Mouse (Mus musculus) mouse embryonic stem cell (cell line): ENCODE data around the gene Asb17.

Experiments used
- in situ Hi-C, 2 experiments: fragments of 300-500 bp; cut with MboI; formaldehyde crosslinking; loops; 1 replicate in 1 of 2; 3 replicates in 1 of 2; pipeline ENCODE4 v1.14.3; 2019 to 2020; ENCODE audit warnings: low sequenced_read_pairs in 2 of 2, low pct_unique_long_range_greater_than_20kb in 1 of 2, mixed read lengths in 1 of 2; ENCODE audit not compliant: unreplicated experiment in 1 of 2

The Asb17 gene

GRCm38 (mm10) chr3:153864636-153865429, 20.8 kb downstream of the Asb17 start:
- in situ Hi-C loops, result no loop called here

GRCm38 (mm10) chr3:153867149-153868136, 23.4 kb downstream of the Asb17 start:
- in situ Hi-C loops, result no loop called here

DNA sequence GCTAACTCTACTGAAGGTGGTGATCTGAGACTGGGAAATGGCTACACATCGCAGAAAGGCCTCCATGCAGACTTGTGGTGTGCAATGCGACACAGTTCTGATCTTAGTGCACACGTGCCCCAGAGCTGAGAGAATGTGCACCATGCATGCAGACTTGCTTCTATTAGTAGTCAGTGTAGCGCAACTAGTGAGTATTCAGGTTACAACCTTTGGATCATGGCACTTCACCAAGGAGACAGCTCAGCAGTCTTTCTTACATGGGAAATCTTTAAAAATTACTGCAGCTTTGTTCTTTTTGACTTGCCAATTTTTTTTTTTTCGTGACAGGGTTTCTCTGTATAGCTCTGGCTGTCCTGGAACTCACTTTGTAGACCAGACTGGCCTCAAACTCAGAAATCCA, 27.4 kb downstream of the Asb17 start:
- in situ Hi-C loops, result no loop called here

DNA sequence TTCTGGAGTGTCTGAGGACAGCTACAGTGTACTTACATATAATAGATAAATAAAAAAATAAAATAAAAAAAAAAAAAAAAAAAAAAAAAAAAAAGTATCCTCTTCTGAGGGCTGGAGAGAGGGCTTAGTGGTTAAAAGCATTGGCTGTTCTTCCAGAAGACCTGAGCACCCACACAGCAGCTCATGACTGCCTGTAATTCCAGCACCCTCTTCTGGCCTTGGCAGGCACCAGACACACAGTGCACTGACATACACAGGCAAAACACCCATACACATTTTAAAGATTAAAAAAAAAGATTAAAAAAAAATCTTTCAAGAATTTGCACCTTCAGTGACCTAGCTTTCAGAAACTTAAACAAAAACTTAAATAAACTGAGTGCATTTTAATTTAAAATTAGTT, 42.3 kb downstream of the Asb17 start:
- in situ Hi-C loops, result no loop called here

GRCm38 (mm10) chr3:153888141-153888540, 44.1 kb downstream of the Asb17 start:
- in situ Hi-C loops, result no loop called here

DNA sequence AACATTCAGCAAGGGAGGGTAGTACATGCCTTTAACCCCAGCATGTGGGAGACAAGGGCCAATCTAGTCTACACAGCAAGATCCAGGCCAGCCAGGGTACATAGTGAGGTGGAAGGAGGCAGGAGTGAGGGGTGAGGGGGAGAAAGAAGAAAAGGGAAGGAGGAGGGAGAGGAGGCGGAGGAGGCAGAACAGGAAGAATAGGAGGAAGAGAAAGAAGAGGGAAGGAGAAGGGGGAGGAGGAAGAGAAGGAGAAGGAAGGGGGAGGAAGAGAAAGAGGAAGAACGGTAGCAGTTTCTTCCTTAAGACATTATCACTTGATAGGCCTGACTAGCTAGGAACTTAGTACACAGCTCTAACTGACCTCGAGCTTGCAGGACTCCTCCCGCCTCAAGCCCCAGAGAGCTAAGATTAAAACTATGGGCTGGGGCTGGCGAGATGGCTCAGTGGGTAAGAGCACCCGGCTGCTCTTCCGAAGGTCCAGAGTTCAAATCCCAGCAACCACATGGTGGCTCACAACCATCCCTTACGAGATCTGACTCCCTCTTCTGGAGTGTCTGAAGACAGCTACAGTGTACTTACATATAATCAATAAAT, 45.3 kb downstream of the Asb17 start:
- in situ Hi-C loops, result no loop called here

DNA sequence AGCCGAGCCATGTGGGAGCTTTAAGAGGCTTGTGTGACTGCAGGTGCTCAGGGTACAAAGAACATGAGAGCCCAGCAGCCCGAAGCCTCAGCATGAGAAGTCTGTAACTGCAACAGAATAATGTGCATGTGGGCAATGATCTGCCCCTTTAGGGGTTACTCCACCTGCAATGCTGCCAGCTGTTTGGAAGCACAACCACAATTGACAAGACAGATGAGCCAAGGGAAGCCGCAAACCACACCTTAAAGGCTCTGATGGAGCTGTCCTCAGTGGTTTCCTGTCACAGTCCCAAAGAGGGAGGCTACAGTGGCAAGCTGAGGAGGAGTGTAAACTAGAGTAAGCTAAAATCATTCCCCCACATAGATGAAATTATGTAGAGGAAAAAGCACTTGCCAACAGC, 51.4 kb downstream of the Asb17 start:
- in situ Hi-C loops, result no loop called here

DNA sequence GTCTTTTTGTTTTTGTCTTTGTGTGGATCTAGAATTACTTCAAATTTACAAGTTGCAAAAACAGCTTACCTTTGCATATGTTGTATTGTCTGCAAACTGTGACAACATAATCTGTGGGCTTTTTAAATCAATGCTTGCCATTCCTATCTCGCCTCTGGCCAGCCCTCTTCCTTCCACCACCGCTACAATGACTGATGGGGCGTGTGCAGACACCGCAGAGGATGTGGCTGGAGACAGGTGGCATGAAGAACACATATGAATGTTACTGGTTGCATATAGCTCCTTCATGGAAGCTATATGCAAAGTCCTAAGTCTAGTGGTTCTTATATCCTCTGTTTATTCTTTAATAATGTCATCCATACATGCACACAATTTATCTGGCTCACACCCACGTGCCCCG, 53.2 kb downstream of the Asb17 start:
- in situ Hi-C loops, result no loop called here

GRCm38 (mm10) chr3:153901904-153902303, 57.9 kb downstream of the Asb17 start:
- in situ Hi-C loops, result no loop called here

DNA sequence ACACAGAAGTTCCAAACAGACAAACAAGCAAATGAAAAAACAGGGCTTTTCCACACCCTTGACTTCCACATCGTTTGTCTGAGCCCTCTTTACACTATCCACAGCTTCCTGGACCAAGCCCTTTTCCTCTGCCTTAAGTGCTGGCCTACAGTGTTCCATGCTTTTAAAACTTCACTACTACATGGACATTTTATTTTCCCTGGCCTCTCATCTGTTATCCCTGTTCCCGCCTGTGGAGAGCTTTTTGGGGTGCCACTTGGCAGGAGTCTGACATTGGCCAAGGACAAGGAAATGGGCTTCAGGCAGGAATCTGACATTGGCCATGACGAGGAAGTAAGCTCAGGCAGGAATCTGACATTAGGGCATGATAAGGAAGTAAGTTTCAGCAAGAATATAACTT, 58.6 kb downstream of the Asb17 start:
- in situ Hi-C loops, result no loop called here

- in situ Hi-C loops, result no loop called here
Measured at GRCm38 (mm10) chr3:153904586-153904985, 60.6 kb downstream of the Asb17 start.
